In the genomic region with DNA sequence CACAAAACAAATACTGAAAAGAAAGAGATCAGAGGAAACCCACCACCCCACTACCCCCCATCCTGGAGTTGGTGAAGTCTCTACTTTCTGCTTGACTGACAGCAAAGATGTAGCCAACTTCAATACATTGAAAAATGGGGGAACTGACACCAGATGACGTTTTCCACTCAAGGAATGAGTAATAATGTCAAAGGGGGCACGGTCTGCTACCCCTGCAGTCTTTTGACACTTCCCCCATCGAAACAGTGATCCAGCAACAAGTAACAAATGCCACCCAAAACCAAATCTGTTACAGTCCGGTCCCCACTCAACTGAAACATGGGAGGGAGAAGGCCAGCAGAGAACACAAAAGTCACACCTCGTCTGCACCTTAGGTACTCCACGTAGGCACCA, we compare ENCODE assay signal across 19 mouse cellular contexts.
"Had no signal": no experiment of that assay in that cellular context is flagged by ENCODE, and none has a peak within 500 bp of the region (broad histone marks: within the 10 kb centered on the region; RNA-seq: fewer than 3 reads in every experiment).

No protein-coding gene starts in this region.

- H3K9ac ChIP-seq: liver, embryonic 13.5 days; neural tube, embryonic 12.5 days; neural tube, embryonic 15.5 days had no signal

- H3K27ac ChIP-seq: left cerebral cortex, adult 2 months; liver, embryonic 13.5 days; neural tube, embryonic 12.5 days; neural tube, embryonic 15.5 days; stomach, postnatal 0 days had no signal

- H3K9me3 ChIP-seq: liver, embryonic 13.5 days; neural tube, embryonic 12.5 days; neural tube, embryonic 15.5 days had no signal

- H3K4me1 ChIP-seq: liver, embryonic 13.5 days; neural tube, embryonic 12.5 days; neural tube, embryonic 15.5 days had no signal

- H3K27me3 ChIP-seq: liver, embryonic 13.5 days; neural tube, embryonic 12.5 days; neural tube, embryonic 15.5 days had no signal

- H3K36me3 ChIP-seq: liver, embryonic 13.5 days; neural tube, embryonic 12.5 days; neural tube, embryonic 15.5 days had no signal

- DNase-seq: kidney, adult 11 months; kidney, adult 8-10 months; kidney, postnatal 10 days; kidney, postnatal 36 days; layer of hippocampus, postnatal 36 days; liver, embryonic 13.5 days; lung, adult 2 months; lung, postnatal 14 days; lung, postnatal 4 days; midbrain, embryonic 14.5 days; retina, postnatal 1 day; thymus, adult 2 months; thymus, postnatal 14 days; thymus, postnatal 4 days had no signal

- H3K4me2 ChIP-seq: liver, embryonic 13.5 days; midbrain, embryonic 11.5 days; neural tube, embryonic 12.5 days; neural tube, embryonic 15.5 days had no signal

- H3K4me3 ChIP-seq: left cerebral cortex, adult 2 months; liver, embryonic 13.5 days; neural tube, embryonic 12.5 days; neural tube, embryonic 15.5 days had no signal
